In genomic region chr5:73950809-73951648, GRCm38 (mm10) we compare ENCODE assay signal across 12 mouse cellular contexts.
DNase-seq lines count a peak whose midpoint lies in the region; ATAC-seq and TF ChIP-seq lines count a peak whose summit lies in the region.
"Had no signal": no experiment of that assay in that cellular context is flagged by ENCODE, and none has a peak within 500 bp of the region (broad histone marks: within the 10 kb centered on the region; RNA-seq: fewer than 3 reads in every experiment).

No protein-coding gene starts in this region.

- no peak overlapping the region for H3K9ac ChIP-seq in forebrain, embryonic 11.5 days (ENCODE audit: low read length)
- no peak overlapping the region for H3K9ac ChIP-seq in neural tube, embryonic 11.5 days (ENCODE audit: low read length)
- H3K9ac ChIP-seq: heart, embryonic 13.5 days had no signal

- H3K9me3 ChIP-seq in forebrain, embryonic 11.5 days (ENCODE audit: control insufficient read depth, low read length), result no peaks in the 10 kb centered on the region
- no peaks in the 10 kb centered on the region for H3K9me3 ChIP-seq in neural tube, embryonic 11.5 days (ENCODE audit: control insufficient read depth, low read length)
- H3K9me3 ChIP-seq: heart, embryonic 13.5 days; megakaryocyte, embryonic 14.5 days had no signal

- H3K27ac ChIP-seq in left cerebral cortex, adult 2 months, result peak overlapping the region; percentile 40
- no peak overlapping the region for H3K27ac ChIP-seq in forebrain, embryonic 11.5 days (ENCODE audit: low read depth, low read length)
- no peak overlapping the region for H3K27ac ChIP-seq in neural tube, embryonic 11.5 days (ENCODE audit: low read depth, low read length)
- H3K27ac ChIP-seq: heart, embryonic 13.5 days had no signal

- no peaks in the 10 kb centered on the region for H3K27me3 ChIP-seq in forebrain, embryonic 11.5 days (ENCODE audit: control insufficient read depth, insufficient read depth, low read length)
- no peaks in the 10 kb centered on the region for H3K27me3 ChIP-seq in neural tube, embryonic 11.5 days (ENCODE audit: control insufficient read depth, insufficient read depth, low read length)
- H3K27me3 ChIP-seq: CH12.LX; heart, embryonic 13.5 days; megakaryocyte, embryonic 14.5 days had no signal

- no peak overlapping the region for H3K4me2 ChIP-seq in forebrain, embryonic 11.5 days (ENCODE audit: low read depth, low read length, severe bottlenecking)
- peak overlapping the region; percentile 5; the same call in 1 of the 2 replicates for H3K4me2 ChIP-seq in neural tube, embryonic 11.5 days (ENCODE audit: low read depth)
- H3K4me2 ChIP-seq: heart, embryonic 13.5 days had no signal

- intact Hi-C loops in left cerebral cortex, adult 2 months (cut with DNase I), result loop anchor here (10.0 kb wide), 1 partner anchor 244 kb away; the partner anchor contains the start of gene Rasl11b

- TF ChIP-seq CTCF in left cerebral cortex, adult 2 months (IDR thresholded peaks at IDR 0.05), result no peak

- WGBS in forebrain, embryonic 11.5 days, result 26% methylated on average over 16 of the region's 16 CpGs
- WGBS in neural tube, embryonic 11.5 days, result 31% methylated on average over 16 of the region's 16 CpGs

- no peaks in the 10 kb centered on the region for H3K36me3 ChIP-seq in forebrain, embryonic 11.5 days (ENCODE audit: control insufficient read depth, insufficient read depth, low read length)
- H3K36me3 ChIP-seq in neural tube, embryonic 11.5 days (ENCODE audit: control insufficient read depth, insufficient read depth, low read length), result no peaks in the 10 kb centered on the region
- H3K36me3 ChIP-seq: heart, embryonic 13.5 days had no signal

- no peak overlapping the region for H3K4me3 ChIP-seq in left cerebral cortex, adult 2 months
- no peak overlapping the region for H3K4me3 ChIP-seq in forebrain, embryonic 11.5 days (ENCODE audit: low read depth, low read length)
- no peak overlapping the region for H3K4me3 ChIP-seq in neural tube, embryonic 11.5 days (ENCODE audit: low read depth, low read length)
- H3K4me3 ChIP-seq: heart, embryonic 13.5 days; megakaryocyte, embryonic 14.5 days had no signal

- DNase-seq in left cerebral cortex, adult 2 months (ENCODE audit: extremely low spot score in 1 of 2, low spot score in 2 of 2), result no peak
- DNase-seq in left cerebral cortex, adult 8-10 months (ENCODE audit: low spot score in 2 of 2), result no peak
- peak; percentile 54 for DNase-seq in forebrain, embryonic 11.5 days (ENCODE audit: low spot score)
- peak; percentile 45 for DNase-seq in kidney, postnatal 10 days
- DNase-seq in neural tube, embryonic 11.5 days (ENCODE audit: low spot score), result peak; percentile 43
- no peak for DNase-seq in adrenal gland, postnatal 14 days
- DNase-seq in adrenal gland, postnatal 25 days, result no peak
- DNase-seq: adrenal gland, adult 2 months had no signal

- H3K4me1 ChIP-seq in forebrain, embryonic 11.5 days (replicated peaks; ENCODE audit: control insufficient read depth, insufficient read depth, low read length), result no peaks in the 10 kb centered on the region; the same call in 1 of the 2 replicates
- peaks cover 4% of the 10 kb centered on the region for H3K4me1 ChIP-seq in neural tube, embryonic 11.5 days (ENCODE audit: control insufficient read depth, insufficient read depth, low read length)
- H3K4me1 ChIP-seq: heart, embryonic 13.5 days; megakaryocyte, embryonic 14.5 days had no signal

- peak; percentile 74 for ATAC-seq in forebrain, embryonic 11.5 days (replicated peaks; ENCODE audit: low FRiP score)
- peak; percentile 68 for ATAC-seq in neural tube, embryonic 11.5 days (ENCODE audit: insufficient read depth, low FRiP score, low TSS enrichment)
- ATAC-seq in monocyte, adult 5-6 weeks (replicated peaks; ENCODE audit: insufficient number of reproducible peaks, low FRiP score, low TSS enrichment, poor library complexity, severe bottlenecking), result no peak

Comparison
In these comparisons a context has a peak if more than half of its experiments do, and no peak if none do; other contexts are left out.
1. DNase-seq: peak in forebrain, embryonic 11.5 days (single experiment), kidney, postnatal 10 days (single experiment) and neural tube, embryonic 11.5 days (single experiment); none in left cerebral cortex, adult 2 months (0 of 2), left cerebral cortex, adult 8-10 months (0 of 2), adrenal gland, postnatal 14 days (single experiment) and adrenal gland, postnatal 25 days (single experiment).